Mouse (Mus musculus): ENCODE data around the gene Ugt1a8. TPM values are rescaled to one million over a fixed set of nuclear protein-coding genes. Genes with fewer than 3 reads are reported as not detected.

Gene Ugt1a8
- total and polyA plus RNA-seq, 3 experiments: not detected

DNA sequence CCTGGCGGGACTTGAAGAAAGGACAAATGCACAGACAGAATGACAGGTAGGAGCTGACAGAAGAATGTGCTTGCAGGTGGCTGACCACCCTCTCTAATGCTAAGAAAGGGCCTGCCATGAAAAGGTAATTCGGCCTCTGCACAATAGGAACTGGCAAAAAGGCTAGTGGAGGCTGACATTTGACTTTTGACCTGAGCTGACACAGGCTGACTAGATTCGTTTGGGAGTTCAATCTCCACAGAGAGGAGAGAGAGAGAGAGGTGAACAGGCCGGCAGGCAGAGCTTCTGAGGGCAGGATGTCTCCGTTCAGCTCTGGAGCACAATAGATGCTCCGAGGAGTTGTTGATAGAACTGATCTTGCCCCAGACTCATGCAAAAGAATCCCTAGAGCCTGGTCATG, 158.8 kb downstream of the Ugt1a8 start:
- Histone ChIP-seq H3K9ac (ENCODE audit: control insufficient read depth, low read depth, low read length, poor library complexity, severe bottlenecking) (no peak overlapping the region), H3K4me3 (ENCODE audit: control insufficient read depth in 1 of 2, insufficient read depth in 1 of 2, low read depth in 2 of 2, low read length in 2 of 2) (no peak overlapping the region), H3K4me1 (ENCODE audit: control insufficient read depth in 1 of 2, insufficient read depth in 2 of 2, low read length in 2 of 2) (no peaks in the 10 kb centered on the region), H3K36me3 (ENCODE audit: control insufficient read depth in 1 of 2, insufficient read depth in 2 of 2, low read length in 2 of 2) (no peaks in the 10 kb centered on the region), H3K9me3 (replicated peaks; ENCODE audit: insufficient read depth, low read length) (no peaks in the 10 kb centered on the region), H3K79me2 (ENCODE audit: control insufficient read depth, insufficient read depth, low read length, poor library complexity) (no peaks in the 10 kb centered on the region), H3K27me3 (ENCODE audit: control insufficient read depth in 1 of 2, insufficient read depth in 2 of 2, low read length in 2 of 2) (no peaks in the 10 kb centered on the region), H3K27ac (ENCODE audit: control insufficient read depth, low read depth, low read length) (no peak overlapping the region)
- no peak for DNase-seq (ENCODE audit: low read depth, low spot score)
- TF ChIP-seq TAL1 (IDR thresholded peaks at IDR 0.05; ENCODE audit: low read length): no peak
- TF ChIP-seq ETS1 (IDR thresholded peaks at IDR 0.05; ENCODE audit: low read depth, low read length): no peak
- no peak for TF ChIP-seq RCOR1 (IDR thresholded peaks at IDR 0.05; ENCODE audit: low read depth, low read length)
- no peak for TF ChIP-seq NRF1 (IDR thresholded peaks at IDR 0.05; ENCODE audit: insufficient read depth, low read depth, low read length, poor library complexity, severe bottlenecking)
- TF ChIP-seq EP300 (IDR thresholded peaks at IDR 0.05; ENCODE audit: low read depth in 1 of 2, low read length in 2 of 2): no peak
- no peak for TF ChIP-seq CHD1 (IDR thresholded peaks at IDR 0.05; ENCODE audit: low read depth, low read length)
- no peak for TF ChIP-seq POLR2AphosphoS5 (IDR thresholded peaks at IDR 0.05; ENCODE audit: borderline replicate concordance, low read depth, low read length)
- no peak for TF ChIP-seq ZNF384 (IDR thresholded peaks at IDR 0.05; ENCODE audit: low read depth, low read length)
- no peak for TF ChIP-seq CHD2 (IDR thresholded peaks at IDR 0.05; ENCODE audit: low read length)
- no peak for TF ChIP-seq SIN3A (IDR thresholded peaks at IDR 0.05; ENCODE audit: low read length)
- TF ChIP-seq GABPA (IDR thresholded peaks at IDR 0.05; ENCODE audit: low read depth, low read length): no peak
- TF ChIP-seq UBTF (IDR thresholded peaks at IDR 0.05; ENCODE audit: borderline replicate concordance, insufficient read depth, low read depth, low read length): no peak

DNA sequence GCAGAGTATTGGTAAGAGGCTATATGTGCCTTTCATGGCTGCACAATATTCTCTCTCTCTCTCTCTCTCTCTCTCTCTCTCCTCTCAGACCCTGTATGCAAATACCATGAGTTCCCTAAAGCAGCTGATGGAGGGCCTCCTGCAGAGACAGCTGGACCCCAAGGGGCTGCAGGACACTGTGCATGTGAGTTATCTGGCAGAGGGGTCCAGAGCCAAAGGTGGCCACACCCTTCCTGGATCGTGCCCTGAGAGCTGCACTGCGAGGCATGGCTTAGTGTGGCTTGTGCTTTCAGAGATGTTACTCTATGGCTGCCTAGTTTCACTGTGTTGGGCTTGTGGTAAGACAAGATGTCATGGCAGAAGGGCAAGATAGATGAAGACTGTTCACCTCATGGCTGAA, 160.0 kb downstream of the Ugt1a8 start:
- H3K27ac ChIP-seq (ENCODE audit: control insufficient read depth, low read depth, low read length): no peak overlapping the region
- H3K79me2 ChIP-seq (ENCODE audit: control insufficient read depth, insufficient read depth, low read length, poor library complexity): no peaks in the 10 kb centered on the region
- TF ChIP-seq HCFC1 (IDR thresholded peaks at IDR 0.05; ENCODE audit: low read depth, low read length): no peak
- no peak for TF ChIP-seq UBTF (IDR thresholded peaks at IDR 0.05; ENCODE audit: borderline replicate concordance, insufficient read depth, low read depth, low read length)
- no peak for TF ChIP-seq USF2 (IDR thresholded peaks at IDR 0.05; ENCODE audit: borderline replicate concordance in 1 of 2, insufficient read depth in 1 of 2, low read depth in 1 of 2, low read length in 2 of 2)
- no peak for TF ChIP-seq MYC (IDR thresholded peaks at IDR 0.05; ENCODE audit: low read depth, low read length)
- TF ChIP-seq SMC3 (IDR thresholded peaks at IDR 0.05; ENCODE audit: low read depth, low read length): no peak
- TF ChIP-seq JUND (IDR thresholded peaks at IDR 0.05; ENCODE audit: low read depth, low read length): no peak
- no peak for TF ChIP-seq E2F4 (IDR thresholded peaks at IDR 0.05; ENCODE audit: borderline replicate concordance, low read depth, low read length)
- TF ChIP-seq MAX (IDR thresholded peaks at IDR 0.05; ENCODE audit: low read length): no peak
- no peak for TF ChIP-seq SIN3A (IDR thresholded peaks at IDR 0.05; ENCODE audit: low read length)
- no peak for TF ChIP-seq KAT2A (conservative IDR thresholded peaks at IDR 0.05; ENCODE audit: low read depth, low read length)
- no peak for TF ChIP-seq GABPA (IDR thresholded peaks at IDR 0.05; ENCODE audit: low read depth, low read length)
- TF ChIP-seq MAZ (IDR thresholded peaks at IDR 0.05; ENCODE audit: low read depth, low read length): no peak
- TF ChIP-seq ETS1 (IDR thresholded peaks at IDR 0.05; ENCODE audit: low read depth, low read length): no peak
- no peak for TF ChIP-seq EP300 (IDR thresholded peaks at IDR 0.05; ENCODE audit: low read depth in 1 of 2, low read length in 2 of 2)
- H3K9me3 ChIP-seq (replicated peaks; ENCODE audit: insufficient read depth, low read length): no peaks in the 10 kb centered on the region
- no peak overlapping the region for H3K4me3 ChIP-seq (ENCODE audit: control insufficient read depth in 1 of 2, insufficient read depth in 1 of 2, low read depth in 2 of 2, low read length in 2 of 2)
- H3K27me3 ChIP-seq (ENCODE audit: control insufficient read depth in 1 of 2, insufficient read depth in 2 of 2, low read length in 2 of 2): no peaks in the 10 kb centered on the region
- H3K9ac ChIP-seq (ENCODE audit: control insufficient read depth, low read depth, low read length, poor library complexity, severe bottlenecking): no peak overlapping the region
- no peaks in the 10 kb centered on the region for H3K36me3 ChIP-seq (ENCODE audit: control insufficient read depth in 1 of 2, insufficient read depth in 2 of 2, low read length in 2 of 2)
- DNase-seq (ENCODE audit: low read depth, low spot score): no peak
- no peaks in the 10 kb centered on the region for H3K4me1 ChIP-seq (ENCODE audit: control insufficient read depth in 1 of 2, insufficient read depth in 2 of 2, low read length in 2 of 2)

Measured in MEL (cell line).